Comparison of ENCODE assay signal across 1 mouse cellular context in genomic region chr16:4489114-4489624, GRCm38 (mm10).
A peak's percentile ranks its signal among the peaks of the same experiment; 100 is the strongest.
TF ChIP-seq lines count a peak whose summit lies in the region.

No protein-coding gene starts in this region.

TF ChIP-seq in CH12.LX, 34 proteins besides CTCF, POLR2A, EP300 and RAD21 (continued from another document):
- TF ChIP-seq KAT2A (IDR thresholded peaks at IDR 0.05; ENCODE audit: insufficient replicate concordance, low read length) (no peak), TCF12 (IDR thresholded peaks at IDR 0.05; ENCODE audit: low read depth, low read length) (peak; percentile 63), MXI1 (IDR thresholded peaks at IDR 0.05; ENCODE audit: low read depth, low read length) (peak; percentile 56; the same call in 1 of the 2 replicates), SMC3 (IDR thresholded peaks at IDR 0.05; ENCODE audit: low read depth, low read length) (peak; percentile 100), ZC3H11A (IDR thresholded peaks at IDR 0.05; ENCODE audit: low read depth, low read length) (peak; percentile 99), MAFK (IDR thresholded peaks at IDR 0.05; ENCODE audit: insufficient replicate concordance, low read length) (no peak), MYC (IDR thresholded peaks at IDR 0.05; ENCODE audit: low read depth, low read length) (peak; percentile 70; the same call in 1 of the 2 replicates), CHD1 (IDR thresholded peaks at IDR 0.05; ENCODE audit: low read depth, low read length) (no peak), NELFE (IDR thresholded peaks at IDR 0.05; ENCODE audit: low read depth, low read length) (0 out of 2 replicates have a peak, but pooled peaks have one; percentile 70)
